Mouse (Mus musculus) bone marrow macrophage, adult 2 months (primary cell): ENCODE results near the gene 9230102O04Rik.

Experiments used
- CTCF ChIP-seq: IDR thresholded peaks from 2 replicates; pipeline ENCODE4 v1.5.1; 2012; ENCODE audit warnings: low read depth, mild to moderate bottlenecking, low read length, moderate library complexity
- POLR2A ChIP-seq: IDR thresholded peaks from 2 replicates; pipeline ENCODE4 v1.6.1; 2012; ENCODE audit warnings: mild to moderate bottlenecking, low read depth, low read length, borderline replicate concordance

- no peak for TF ChIP-seq CTCF
- no peak for TF ChIP-seq POLR2A
These were observed 377 bp upstream of the 9230102O04Rik start, which contains the start of gene Gata3 for GRCm38 (mm10) chr2:9889651-9890183.
